ENCODE assay signal across 8 mouse cellular contexts in the genomic region with DNA sequence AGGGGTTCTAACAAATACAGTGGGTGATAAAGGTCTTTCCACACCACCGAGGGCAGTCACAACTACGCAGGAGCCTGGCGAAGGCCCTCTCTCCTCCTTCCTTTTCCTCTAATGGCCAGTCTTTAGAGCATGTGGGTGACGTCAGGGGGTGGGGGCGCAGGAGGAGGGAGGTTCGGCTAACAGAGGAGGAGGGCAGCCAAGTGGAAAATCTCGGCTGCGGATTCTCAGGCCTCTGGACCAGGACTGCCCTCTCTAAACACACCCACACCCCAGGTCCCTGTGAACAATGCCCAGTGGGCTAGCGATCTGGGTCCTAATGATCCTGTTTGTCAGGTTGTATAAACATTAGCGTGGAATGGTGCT. TPM values are rescaled to one million over a fixed set of nuclear protein-coding genes. Genes with fewer than 3 reads are reported as not detected.
A peak's percentile ranks its signal among the peaks of the same experiment; 100 is the strongest.
DNase-seq lines count a peak whose midpoint lies in the region; ATAC-seq and TF ChIP-seq lines count a peak whose summit lies in the region.

No protein-coding gene starts in this region.

- no peaks in the 10 kb centered on the region for H3K27me3 ChIP-seq in C2C12 (ENCODE audit: control insufficient read depth, insufficient read depth, insufficient read length)
- H3K27me3 ChIP-seq in forebrain, embryonic 14.5 days (replicated peaks; ENCODE audit: control insufficient read depth, insufficient read depth, low read length): no peaks in the 10 kb centered on the region
- H3K27me3 ChIP-seq in heart, postnatal 0 days (ENCODE audit: control insufficient read depth, insufficient read depth, low read length): no peaks in the 10 kb centered on the region
- no peaks in the 10 kb centered on the region for H3K27me3 ChIP-seq in liver, embryonic 13.5 days
- no peaks in the 10 kb centered on the region for H3K27me3 ChIP-seq in neural tube, embryonic 11.5 days (ENCODE audit: control insufficient read depth, insufficient read depth, low read length)

- TF ChIP-seq EP300 in heart, postnatal 0 days (IDR thresholded peaks at IDR 0.05; ENCODE audit: low read depth): no peak

- H3ac ChIP-seq in C2C12 (ENCODE audit: control insufficient read depth, insufficient read length, low read depth): peak overlapping the region; percentile 80

- 0 out of 2 replicates have a peak, but pooled peaks cover 5% of the 10 kb centered on the region for H3K4me1 ChIP-seq in forebrain, embryonic 14.5 days (ENCODE audit: control insufficient read depth, insufficient read depth, low read length)
- peaks cover 4% of the 10 kb centered on the region for H3K4me1 ChIP-seq in heart, postnatal 0 days (ENCODE audit: control insufficient read depth, insufficient read depth)
- peaks cover 28% of the 10 kb centered on the region for H3K4me1 ChIP-seq in liver, embryonic 13.5 days (replicated peaks)
- peaks cover 5% of the 10 kb centered on the region; the same call in 1 of the 2 replicates for H3K4me1 ChIP-seq in neural tube, embryonic 11.5 days (ENCODE audit: control insufficient read depth, insufficient read depth, low read length)

- no peaks in the 10 kb centered on the region for H3K9me3 ChIP-seq in forebrain, embryonic 14.5 days (replicated peaks; ENCODE audit: control insufficient read depth, low read length)
- no peaks in the 10 kb centered on the region for H3K9me3 ChIP-seq in heart, postnatal 0 days (replicated peaks; ENCODE audit: control insufficient read depth, low read length)
- no peaks in the 10 kb centered on the region for H3K9me3 ChIP-seq in liver, embryonic 13.5 days (replicated peaks)
- H3K9me3 ChIP-seq in neural tube, embryonic 11.5 days (ENCODE audit: control insufficient read depth, low read length): no peaks in the 10 kb centered on the region

- peak overlapping the region; percentile 68 for H3K4me3 ChIP-seq in C2C12 (ENCODE audit: insufficient read depth, poor library complexity, severe bottlenecking)
- peak overlapping the region; percentile 79 for H3K4me3 ChIP-seq in forebrain, embryonic 14.5 days (ENCODE audit: low read depth, low read length)
- H3K4me3 ChIP-seq in heart, postnatal 0 days (ENCODE audit: low read depth, low read length): peak overlapping the region; percentile 79
- peak overlapping the region; percentile 66 for H3K4me3 ChIP-seq in liver, embryonic 13.5 days (replicated peaks)
- H3K4me3 ChIP-seq in neural tube, embryonic 11.5 days (ENCODE audit: low read depth, low read length): peak overlapping the region; percentile 77

- peak overlapping the region; percentile 97 for H3K27ac ChIP-seq in forebrain, embryonic 14.5 days (ENCODE audit: low read depth, low read length)
- peak overlapping the region; percentile 89 for H3K27ac ChIP-seq in heart, postnatal 0 days (ENCODE audit: low read depth)
- H3K27ac ChIP-seq in liver, embryonic 13.5 days: no peak overlapping the region
- peak overlapping the region; percentile 95 for H3K27ac ChIP-seq in neural tube, embryonic 11.5 days (ENCODE audit: low read depth, low read length)

- DNase-seq in forebrain, embryonic 14.5 days (ENCODE audit: low spot score): peak; percentile 92
- peak; percentile 90 for DNase-seq in heart, postnatal 0 days (ENCODE audit: low spot score)
- DNase-seq in kidney, postnatal 36 days: peak; percentile 92 to 93
- peak; percentile 4 for DNase-seq in liver, embryonic 13.5 days
- peak; percentile 89 for DNase-seq in neural tube, embryonic 11.5 days (ENCODE audit: low spot score)
- DNase-seq in urinary bladder, postnatal 10 days (ENCODE audit: low spot score): peak; percentile 45

- H3K4me2 ChIP-seq in forebrain, embryonic 14.5 days (ENCODE audit: low read length): peak overlapping the region; percentile 75
- H3K4me2 ChIP-seq in heart, postnatal 0 days (ENCODE audit: low read depth, low read length): peak overlapping the region; percentile 87
- H3K4me2 ChIP-seq in liver, embryonic 13.5 days: peak overlapping the region; percentile 81
- H3K4me2 ChIP-seq in neural tube, embryonic 11.5 days (ENCODE audit: low read depth): peak overlapping the region; percentile 73

- H3K36me3 ChIP-seq in C2C12 (ENCODE audit: control insufficient read depth, insufficient read depth): no peaks in the 10 kb centered on the region
- peaks cover 7% of the 10 kb centered on the region; the same call in 1 of the 2 replicates for H3K36me3 ChIP-seq in forebrain, embryonic 14.5 days (ENCODE audit: control insufficient read depth, insufficient read depth, low read length)
- H3K36me3 ChIP-seq in heart, postnatal 0 days (replicated peaks; ENCODE audit: control insufficient read depth, insufficient read depth, low read length): 0 out of 2 replicates have a peak, but pooled peaks cover 7% of the 10 kb centered on the region
- no peaks in the 10 kb centered on the region for H3K36me3 ChIP-seq in liver, embryonic 13.5 days
- H3K36me3 ChIP-seq in neural tube, embryonic 11.5 days (ENCODE audit: control insufficient read depth, insufficient read depth, low read length): no peaks in the 10 kb centered on the region

- TF ChIP-seq CTCF in C2C12 (IDR thresholded peaks at IDR 0.05; ENCODE audit: control insufficient read depth, insufficient read depth, insufficient read length): no peak
- TF ChIP-seq CTCF in heart, postnatal 0 days (IDR thresholded peaks at IDR 0.05; ENCODE audit: low read depth): no peak

- H3K79me3 ChIP-seq in C2C12 (ENCODE audit: low read depth): peaks cover 7% of the 10 kb centered on the region

- ATAC-seq in cerebellum, adult (ENCODE audit: insufficient number of reproducible peaks, low FRiP score, low TSS enrichment): peak; percentile 87
- ATAC-seq in forebrain, embryonic 14.5 days: peak; percentile 85
- peak; percentile 86 for ATAC-seq in heart, postnatal 0 days (ENCODE audit: insufficient read depth, low read depth)
- peak; percentile 67 for ATAC-seq in liver, embryonic 13.5 days (ENCODE audit: low read depth)
- ATAC-seq in neural tube, embryonic 11.5 days (ENCODE audit: insufficient read depth, low FRiP score, low TSS enrichment): peak; percentile 86

- peaks cover 19% of the 10 kb centered on the region for H3K79me2 ChIP-seq in C2C12 (ENCODE audit: control insufficient read depth, insufficient read depth)

- peak overlapping the region; percentile 96 for H3K9ac ChIP-seq in forebrain, embryonic 14.5 days (ENCODE audit: low read length)
- H3K9ac ChIP-seq in heart, postnatal 0 days (replicated peaks; ENCODE audit: low read depth, low read length): peak overlapping the region; percentile 79
- peak overlapping the region; percentile 72 for H3K9ac ChIP-seq in liver, embryonic 13.5 days
- peak overlapping the region; percentile 93 for H3K9ac ChIP-seq in neural tube, embryonic 11.5 days (ENCODE audit: low read length)

- under 1% methylated on average over 10 of the region's 10 CpGs for WGBS in forebrain, embryonic 14.5 days
- WGBS in heart, postnatal 0 days: 0% methylated on average over 10 of the region's 10 CpGs
- 0% methylated on average over 9 of the region's 10 CpGs for WGBS in liver, embryonic 13.5 days (ENCODE audit: insufficient replicate concordance)
- WGBS in neural tube, embryonic 11.5 days: 0% methylated on average over 10 of the region's 10 CpGs

TF ChIP-seq in C2C12, 6 proteins besides CTCF, POLR2A, EP300 and RAD21:
- TF ChIP-seq MYOG (IDR thresholded peaks at IDR 0.05; ENCODE audit: control insufficient read depth, extremely low read depth, insufficient read length): no peak
- no peak for TF ChIP-seq USF1 (IDR thresholded peaks at IDR 0.05; ENCODE audit: low read depth)
- no peak for TF ChIP-seq MAX (IDR thresholded peaks at IDR 0.05)
- no peak for TF ChIP-seq CEBPB (IDR thresholded peaks at IDR 0.05; ENCODE audit: low read depth)
- TF ChIP-seq MYOD1 (IDR thresholded peaks at IDR 0.05; ENCODE audit: control insufficient read depth, insufficient read length, low read depth): no peak
- TF ChIP-seq FOSL1 (IDR thresholded peaks at IDR 0.05; ENCODE audit: insufficient read depth, low read length, poor library complexity, severe bottlenecking): no peak

RNA-seq across cellular contexts. Expression of a gene that starts 17.8 kb away (rescaled TPM):
- polyA plus RNA-seq in C2C12 (2012; fragmentation: generic; extraction: Trizol): 19.3 TPM
- polyA plus RNA-seq in forebrain, embryonic 14.5 days (2014; fragmentation: Nextera tagmentation; extraction: Ambion mirVana): 176 and 209 TPM in 2 replicates
- 35.7 and 45.1 TPM in 2 replicates for total RNA-seq in heart, postnatal 0 days (2014; rRNA removed; ENCODE audit: low replicate concordance)
- polyA plus RNA-seq in heart, postnatal 0 days (2015; fragmentation: Nextera tagmentation; extraction: Ambion mirVana): 23.9 and 24.8 TPM in 2 replicates
- polyA plus RNA-seq in liver, embryonic 13.5 days (2015; fragmentation: Nextera tagmentation; extraction: Ambion mirVana): 6.0 and 7.8 TPM in 2 replicates
- 149 and 168 TPM in 2 replicates for polyA plus RNA-seq in neural tube, embryonic 11.5 days (2014; fragmentation: Nextera tagmentation; extraction: Ambion mirVana)

RNA-seq across cellular contexts. Expression of a gene that starts 47.0 kb away (rescaled TPM):
- polyA plus RNA-seq in C2C12 (2012; fragmentation: generic; extraction: Trizol): not detected
- polyA plus RNA-seq in forebrain, embryonic 14.5 days (2014; fragmentation: Nextera tagmentation; extraction: Ambion mirVana): not detected in 2 replicates
- not detected in 2 replicates for total RNA-seq in heart, postnatal 0 days (2014; rRNA removed; ENCODE audit: low replicate concordance)
- not detected in 2 replicates for polyA plus RNA-seq in heart, postnatal 0 days (2015; fragmentation: Nextera tagmentation; extraction: Ambion mirVana)
- not detected in 2 replicates for polyA plus RNA-seq in liver, embryonic 13.5 days (2015; fragmentation: Nextera tagmentation; extraction: Ambion mirVana)
- not detected in 2 replicates for polyA plus RNA-seq in neural tube, embryonic 11.5 days (2014; fragmentation: Nextera tagmentation; extraction: Ambion mirVana)

RNA-seq across cellular contexts. Expression of a gene that starts 47.1 kb away (rescaled TPM):
- 4.3 TPM for polyA plus RNA-seq in C2C12 (2012; fragmentation: generic; extraction: Trizol)
- polyA plus RNA-seq in forebrain, embryonic 14.5 days (2014; fragmentation: Nextera tagmentation; extraction: Ambion mirVana): 0.55 and 0.63 TPM in 2 replicates
- total RNA-seq in heart, postnatal 0 days (2014; rRNA removed; ENCODE audit: low replicate concordance): 2.0 and 2.7 TPM in 2 replicates
- 1.2 and 1.5 TPM in 2 replicates for polyA plus RNA-seq in heart, postnatal 0 days (2015; fragmentation: Nextera tagmentation; extraction: Ambion mirVana)
- 0.24 and 0.27 TPM in 2 replicates for polyA plus RNA-seq in liver, embryonic 13.5 days (2015; fragmentation: Nextera tagmentation; extraction: Ambion mirVana)
- 1.6 and 1.8 TPM in 2 replicates for polyA plus RNA-seq in neural tube, embryonic 11.5 days (2014; fragmentation: Nextera tagmentation; extraction: Ambion mirVana)

Comparison
In these comparisons a context has a peak if more than half of its experiments do, and no peak if none do; other contexts are left out.
1. DNase-seq: peak in every context shown above with its lines; median percentile 92 in kidney, postnatal 36 days; 92 in forebrain, embryonic 14.5 days; 90 in heart, postnatal 0 days; 89 in neural tube, embryonic 11.5 days; 45 in urinary bladder, postnatal 10 days; 4 in liver, embryonic 13.5 days.